7 mouse cellular contexts compared by ENCODE assay signal in genomic region chr15:97870116-97870515, GRCm38 (mm10). TPM values are rescaled to one million over a fixed set of nuclear protein-coding genes. Genes with fewer than 3 reads are reported as not detected.
DNase-seq lines count a peak whose midpoint lies in the region; ATAC-seq and TF ChIP-seq lines count a peak whose summit lies in the region.
"Not testable (repeated sequence)": the region's sequence is repeated elsewhere in the genome, so short reads cannot be mapped to it uniquely, and the experiment has no call there.
"Had no signal": no experiment of that assay in that cellular context is flagged by ENCODE, and none has a peak within 500 bp of the region (broad histone marks: within the 10 kb centered on the region; RNA-seq: fewer than 3 reads in every experiment).

No protein-coding gene starts in this region.

- not testable (repeated sequence) for H3K9ac ChIP-seq in CH12.LX (ENCODE audit: insufficient read depth, low read depth); MEL (ENCODE audit: control insufficient read depth, low read depth, low read length, poor library complexity, severe bottlenecking); heart, postnatal 0 days (replicated peaks; ENCODE audit: low read depth, low read length); kidney, postnatal 0 days (ENCODE audit: low read depth, low read length)

- H3K9me3 ChIP-seq in CH12.LX (replicated peaks; ENCODE audit: low read length): peaks cover 18% of the 10 kb centered on the region
- not testable (repeated sequence) for H3K9me3 ChIP-seq in MEL (replicated peaks; ENCODE audit: insufficient read depth, low read length); heart, postnatal 0 days (replicated peaks; ENCODE audit: control insufficient read depth, low read length); kidney, postnatal 0 days (replicated peaks; ENCODE audit: low read length)

- not testable (repeated sequence) for H3K36me3 ChIP-seq in CH12.LX (replicated peaks in 1 of 2; ENCODE audit: control insufficient read depth in 1 of 2, insufficient read depth in 1 of 2, low read length in 1 of 2); heart, postnatal 0 days (replicated peaks; ENCODE audit: control insufficient read depth, insufficient read depth, low read length); kidney, postnatal 0 days (ENCODE audit: insufficient read depth, low read length)
- peaks cover 14 to 15% of the 10 kb centered on the region in 2 experiments for H3K36me3 ChIP-seq in MEL (ENCODE audit: control insufficient read depth in 1 of 2, insufficient read depth in 2 of 2, low read length in 2 of 2)

- WGBS in heart, postnatal 0 days: 78% methylated on average over 4 of the region's 4 CpGs
- WGBS in kidney, postnatal 0 days: 70% methylated on average over 4 of the region's 4 CpGs

- peak in 1 of 2 experiments; percentile 46; a peak in 2 of 4 replicates for TF ChIP-seq CTCF in CH12.LX (conservative IDR thresholded peaks at IDR 0.05 in 1 of 2, IDR thresholded peaks at IDR 0.05 in 1 of 2; ENCODE audit: low read depth in 2 of 2, low read length in 2 of 2)
- not testable (repeated sequence) for TF ChIP-seq CTCF in MEL (IDR thresholded peaks at IDR 0.05 in 2 of 3, conservative IDR thresholded peaks at IDR 0.05 in 1 of 3; ENCODE audit: control insufficient read depth in 1 of 3, insufficient read depth in 1 of 3, low read depth in 2 of 3, low read length in 3 of 3, poor library complexity in 1 of 3, severe bottlenecking in 1 of 3)
- peak; percentile 32 for TF ChIP-seq CTCF in gastrocnemius, adult 2 months (IDR thresholded peaks at IDR 0.05)
- 0 out of 2 replicates have a peak, but pooled peaks have one; percentile 5 for TF ChIP-seq CTCF in heart, postnatal 0 days (IDR thresholded peaks at IDR 0.05; ENCODE audit: low read depth)
- TF ChIP-seq CTCF in kidney, postnatal 0 days (IDR thresholded peaks at IDR 0.05; ENCODE audit: low read depth): peak; percentile 33; the same call in 1 of the 2 replicates
- TF ChIP-seq CTCF in left cerebral cortex, adult 2 months (IDR thresholded peaks at IDR 0.05): peak; percentile 17

- DNase-seq in CH12.LX (ENCODE audit: extremely low read depth); MEL (ENCODE audit: low read depth, low spot score); gastrocnemius, adult 2 months; heart, postnatal 0 days (ENCODE audit: low spot score); kidney, postnatal 0 days (ENCODE audit: low spot score); left cerebral cortex, adult 2 months (ENCODE audit: extremely low spot score in 1 of 2, low spot score in 2 of 2): not testable (repeated sequence)

- not testable (repeated sequence) for ATAC-seq in heart, postnatal 0 days (ENCODE audit: insufficient read depth, low read depth); kidney, postnatal 0 days (replicated peaks; ENCODE audit: low FRiP score, low read depth)

- intact Hi-C loops in gastrocnemius, adult 2 months (cut with DNase I): loop anchor here (5.0 kb wide), 1 partner anchor 82 kb away; no protein-coding TSS in a partner anchor
- intact Hi-C loops in left cerebral cortex, adult 2 months (cut with DNase I): not testable (repeated sequence)

- TF ChIP-seq RAD21 in CH12.LX (IDR thresholded peaks at IDR 0.05; ENCODE audit: low read depth, low read length): peak; percentile 28
- not testable (repeated sequence) for TF ChIP-seq RAD21 in MEL (IDR thresholded peaks at IDR 0.05; ENCODE audit: low read depth, low read length)

- TF ChIP-seq POLR2A in CH12.LX (IDR thresholded peaks at IDR 0.05; ENCODE audit: low read depth, low read length); MEL (IDR thresholded peaks at IDR 0.05; ENCODE audit: control insufficient read depth in 1 of 2, insufficient read depth in 1 of 2, low read depth in 1 of 2, low read length in 2 of 2, poor library complexity in 1 of 2): not testable (repeated sequence)

- not testable (repeated sequence) for H3K4me2 ChIP-seq in CH12.LX (ENCODE audit: insufficient read depth, low read depth, poor library complexity, severe bottlenecking); heart, postnatal 0 days (ENCODE audit: low read depth, low read length); kidney, postnatal 0 days (ENCODE audit: low read length)

- H3K27ac ChIP-seq in CH12.LX (ENCODE audit: insufficient read depth, low read depth); MEL (ENCODE audit: control insufficient read depth, low read depth, low read length); gastrocnemius, adult 2 months; heart, postnatal 0 days (ENCODE audit: low read depth); kidney, postnatal 0 days; left cerebral cortex, adult 2 months: not testable (repeated sequence)

- H3K79me2 ChIP-seq in CH12.LX (replicated peaks; ENCODE audit: control insufficient read depth, extremely low read depth, insufficient read depth, poor library complexity, severe bottlenecking); MEL (ENCODE audit: control insufficient read depth, insufficient read depth, low read length, poor library complexity): not testable (repeated sequence)

- not testable (repeated sequence) for TF ChIP-seq EP300 in CH12.LX (IDR thresholded peaks at IDR 0.05; ENCODE audit: low read length); MEL (IDR thresholded peaks at IDR 0.05; ENCODE audit: low read depth in 1 of 2, low read length in 2 of 2); heart, postnatal 0 days (IDR thresholded peaks at IDR 0.05; ENCODE audit: low read depth)

- H3K27me3 ChIP-seq in CH12.LX (replicated peaks); MEL (ENCODE audit: control insufficient read depth in 1 of 2, insufficient read depth in 2 of 2, low read length in 2 of 2); heart, postnatal 0 days (ENCODE audit: control insufficient read depth, insufficient read depth, low read length); kidney, postnatal 0 days (ENCODE audit: insufficient read depth, low read length): not testable (repeated sequence)

- dilution Hi-C loops in CH12.LX (cut with MboI; ENCODE audit: extremely low pct_ligation_motif_present, extremely low pct_unique_long_range_greater_than_20kb, low sequenced_read_pairs): not testable (repeated sequence)

- H3K4me3 ChIP-seq in CH12.LX (replicated peaks in 1 of 3; ENCODE audit: low read depth in 2 of 3, low read length in 2 of 3, poor library complexity in 1 of 3); MEL (ENCODE audit: control insufficient read depth in 1 of 2, insufficient read depth in 1 of 2, low read depth in 2 of 2, low read length in 2 of 2); gastrocnemius, adult 2 months; heart, postnatal 0 days (ENCODE audit: low read depth, low read length); kidney, postnatal 0 days (replicated peaks; ENCODE audit: low read depth, low read length); left cerebral cortex, adult 2 months: not testable (repeated sequence)

- in situ Hi-C loops in CH12.LX (cut with MboI; ENCODE audit: low pct_ligation_motif_present, low pct_unique_long_range_greater_than_20kb, low sequenced_read_pairs): loop anchor here (25.0 kb wide), 1 partner anchor 292 kb away; the partner anchor contains the start of genes Asb8 and Ccdc184

- H3K4me1 ChIP-seq in CH12.LX (ENCODE audit: control insufficient read depth in 1 of 2, insufficient read depth in 2 of 2); heart, postnatal 0 days (ENCODE audit: control insufficient read depth, insufficient read depth); kidney, postnatal 0 days (replicated peaks; ENCODE audit: insufficient read depth, low read length): not testable (repeated sequence)
- peaks cover 11 to 17% of the 10 kb centered on the region in 2 experiments for H3K4me1 ChIP-seq in MEL (ENCODE audit: control insufficient read depth in 1 of 2, insufficient read depth in 2 of 2, low read length in 2 of 2)

TF ChIP-seq in CH12.LX, 34 proteins besides CTCF, POLR2A, EP300 and RAD21 (continues in another document):
- peak; percentile 48 for TF ChIP-seq SMC3 (IDR thresholded peaks at IDR 0.05; ENCODE audit: low read depth, low read length)

TF ChIP-seq in MEL, 35 proteins besides CTCF, POLR2A, EP300 and RAD21:
- 0 out of 2 replicates have a peak, but pooled peaks have one; percentile 39 for TF ChIP-seq ZNF384 (IDR thresholded peaks at IDR 0.05; ENCODE audit: low read depth, low read length)

RNA-seq across cellular contexts. Expression of gene Hdac7, which starts 25.8 kb away (rescaled TPM):
- total RNA-seq in CH12.LX (2012; rRNA removed): 18.0 and 21.7 TPM in 2 replicates
- 17.7 and 19.8 TPM in 2 replicates for total RNA-seq in CH12.LX (2014; rRNA removed)
- polyA plus RNA-seq in CH12.LX (2012; ENCODE audit: insufficient read length, low read depth): 47.8 and 55.2 TPM in 2 replicates
- 100 and 102 TPM in 2 replicates for total RNA-seq in MEL (2012; rRNA removed)
- polyA plus RNA-seq in MEL (2012; ENCODE audit: insufficient read depth in 1 of 2, insufficient read length in 2 of 2, low read depth in 1 of 2, low replicate concordance in 2 of 2, missing spikeins in 1 of 2): 100 to 1,000 TPM in 1 of 2 experiments, not detected in 1; 389 TPM
- 10 to 100 TPM; 10.2 to 11.6 TPM for total RNA-seq in gastrocnemius, adult 2 months (2021)
- total RNA-seq in heart, postnatal 0 days (2014; rRNA removed; ENCODE audit: low replicate concordance): 34.4 and 36.9 TPM in 2 replicates
- 15.6 TPM in 2 replicates for polyA plus RNA-seq in heart, postnatal 0 days (2015; fragmentation: Nextera tagmentation; extraction: Ambion mirVana)
- 24.5 and 24.7 TPM in 2 replicates for polyA plus RNA-seq in kidney, postnatal 0 days (2015; fragmentation: Nextera tagmentation; extraction: Ambion mirVana)
- total RNA-seq in left cerebral cortex, adult 2 months (2021): 10 to 100 TPM; 38.4 to 41.6 TPM

RNA-seq across cellular contexts. Expression of gene Vdr, which starts 40.3 kb away (rescaled TPM):
- total RNA-seq in CH12.LX (2012; rRNA removed) (0.63 and 0.68 TPM in 2 replicates), CH12.LX (2014; rRNA removed) (0.52 and 0.61 TPM in 2 replicates), MEL (2012; rRNA removed) (0.54 and 0.69 TPM in 2 replicates)
- polyA plus RNA-seq in CH12.LX (2012; ENCODE audit: insufficient read length, low read depth) (1.3 and 1.7 TPM in 2 replicates), MEL (2012; ENCODE audit: insufficient read depth in 1 of 2, insufficient read length in 2 of 2, low read depth in 1 of 2, low replicate concordance in 2 of 2, missing spikeins in 1 of 2) (1 to 10 TPM in 1 of 2 experiments, not detected in 1; 1.9 TPM)
- total RNA-seq in gastrocnemius, adult 2 months (2021): under 1 TPM in 1 of 2 experiments, not detected in 1; 0.14 TPM
- total RNA-seq in heart, postnatal 0 days (2014; rRNA removed; ENCODE audit: low replicate concordance): 0.15 and 1.7 TPM in 2 replicates
- polyA plus RNA-seq in heart, postnatal 0 days (2015; fragmentation: Nextera tagmentation; extraction: Ambion mirVana): 1.3 and 2.6 TPM in 2 replicates
- 20.6 and 22.5 TPM in 2 replicates for polyA plus RNA-seq in kidney, postnatal 0 days (2015; fragmentation: Nextera tagmentation; extraction: Ambion mirVana)
- under 1 TPM; 0.32 to 0.79 TPM for total RNA-seq in left cerebral cortex, adult 2 months (2021)
- polyA plus RNA-seq: forebrain, embryonic 13.5 days had no signal
